Mouse (Mus musculus) gonadal fat pad, adult 2 months (tissue): ENCODE measurements around the gene Dop1a. TPM values are rescaled to one million over a fixed set of nuclear protein-coding genes. Genes with fewer than 3 reads are reported as not detected.

Source experiments
- DNase-seq: peaks from one replicate; pipeline ENCODE4 v3.0.0-alpha.2; 2012; ENCODE audit warnings: low read depth
- polyA plus RNA-seq: library from polyadenylated mRNA; depleted of rRNA; stranded (reverse); fragments of >200 nt; gene quantifications from 2 replicates; pipeline ENCODE4 v1.2.3, GENCODE M21; 2012

The Dop1a gene
- polyA plus RNA-seq, 1 experiment = 14.9 TPM

DNA sequence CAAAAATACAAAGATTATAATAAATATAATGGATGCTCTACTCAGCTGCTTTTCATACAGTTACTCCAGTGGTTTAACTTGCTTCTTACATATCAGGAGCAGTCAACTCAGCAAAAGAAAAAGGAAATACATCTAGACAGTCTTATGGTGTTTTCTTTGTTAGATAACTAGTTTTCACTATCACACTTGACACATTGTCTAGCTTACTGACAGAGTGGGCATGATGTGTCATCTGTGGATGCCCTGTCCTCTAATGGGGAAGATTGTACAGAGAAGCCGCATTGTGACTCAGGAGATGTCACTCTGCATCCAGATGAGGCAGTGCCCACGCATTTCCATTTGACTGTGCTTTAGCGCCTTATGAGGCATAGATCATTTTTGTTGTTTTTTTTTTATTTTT, 32.1 kb downstream of the Dop1a start:
- DNase-seq = no peak

DNA sequence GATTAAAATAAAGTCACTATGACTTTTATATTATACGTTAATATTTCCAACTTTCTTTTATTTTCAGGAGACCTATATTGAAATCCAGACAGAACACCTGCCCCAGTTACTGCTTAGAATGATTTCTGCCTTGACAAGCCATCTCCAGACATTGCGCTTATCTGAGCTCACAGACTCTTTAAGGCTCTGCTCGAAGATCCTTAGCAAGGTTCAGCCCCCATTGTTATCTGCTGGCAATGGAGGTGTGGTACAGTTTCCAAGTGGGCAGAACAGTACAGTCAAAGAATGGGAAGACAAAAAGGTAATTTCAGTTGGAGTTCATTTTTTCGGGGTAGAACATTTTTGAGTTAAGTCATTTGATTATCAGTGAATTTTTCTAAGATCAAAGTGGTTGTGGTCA, 40.5 kb downstream of the Dop1a start:
- DNase-seq = no peak

DNA sequence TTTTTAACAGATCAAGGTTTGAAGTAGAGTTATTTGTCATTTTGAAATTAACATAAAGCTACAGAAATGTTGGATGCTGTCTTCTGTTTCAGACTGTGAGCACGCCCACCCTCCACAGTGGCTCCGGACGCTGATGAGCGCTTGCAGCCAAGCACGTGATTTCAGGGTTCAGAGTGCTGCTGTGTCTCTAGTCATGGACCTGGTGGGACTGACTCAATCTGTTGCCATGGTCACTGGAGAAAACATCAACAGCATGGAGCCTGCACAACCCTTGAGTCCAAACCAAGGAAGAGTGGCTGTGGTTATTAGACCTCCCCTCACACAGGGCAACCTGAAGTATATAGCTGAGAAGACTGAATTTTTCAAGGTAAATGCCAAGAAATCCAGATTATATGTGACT, 46.8 kb downstream of the Dop1a start:
- DNase-seq = no peak

DNA sequence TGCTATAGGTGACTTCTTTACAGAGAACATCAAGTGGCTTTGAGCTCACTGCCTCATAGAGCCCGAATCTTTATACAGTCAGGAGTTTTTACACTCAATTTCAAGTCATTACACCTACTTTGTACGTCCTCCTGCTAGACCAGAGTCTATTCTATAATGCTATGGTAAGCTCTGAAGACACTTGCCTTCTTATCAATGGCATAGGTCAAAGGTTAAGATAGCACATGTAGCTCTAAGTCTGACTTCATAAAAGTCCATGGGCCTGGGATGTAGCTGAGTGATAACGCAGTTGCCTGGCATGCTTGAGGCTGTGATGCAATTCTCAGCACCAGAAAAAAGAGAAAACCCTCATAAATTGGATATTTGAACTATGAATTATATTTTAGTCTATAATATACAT, 47.4 kb downstream of the Dop1a start:
- no peak for DNase-seq

DNA sequence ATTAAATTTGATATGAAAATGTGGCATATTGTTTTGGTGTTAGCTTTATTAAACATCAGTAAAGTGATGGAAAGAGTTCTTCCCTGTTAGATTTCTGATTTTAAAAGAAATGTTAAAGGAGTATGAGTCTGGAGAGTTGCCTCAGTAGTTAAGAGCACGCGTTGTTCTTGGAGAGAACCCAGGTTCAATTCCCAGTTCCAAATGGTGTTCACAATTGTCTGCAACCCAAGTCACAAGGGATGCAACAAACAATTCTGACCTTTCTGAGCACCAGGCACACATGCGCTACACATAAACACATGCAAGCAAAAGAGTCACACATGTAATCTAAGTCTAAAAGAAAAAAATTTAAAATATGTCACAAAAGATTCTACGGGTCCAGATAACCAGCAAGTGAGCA, 47.8 kb downstream of the Dop1a start:
- DNase-seq = no peak

DNA sequence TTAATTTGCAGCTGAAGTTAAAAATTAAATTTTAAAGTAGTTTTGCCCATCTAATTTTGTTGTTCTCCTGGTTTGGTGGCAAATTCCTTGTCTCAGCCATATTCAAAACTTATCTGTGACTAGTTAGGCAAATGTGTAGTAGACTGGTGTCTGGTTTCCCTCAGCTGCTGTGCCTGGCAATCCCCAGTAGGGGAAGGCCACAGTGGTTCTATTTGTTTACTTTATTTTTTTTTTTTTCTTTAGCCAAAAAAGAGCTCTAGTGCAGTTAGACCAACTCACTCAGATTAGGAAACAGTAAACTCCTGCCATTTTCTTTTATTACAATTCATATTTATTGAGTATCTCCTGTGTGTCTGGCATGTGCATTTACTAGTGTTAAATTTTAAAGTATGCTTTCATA, 55.4 kb downstream of the Dop1a start:
- no peak for DNase-seq

DNA sequence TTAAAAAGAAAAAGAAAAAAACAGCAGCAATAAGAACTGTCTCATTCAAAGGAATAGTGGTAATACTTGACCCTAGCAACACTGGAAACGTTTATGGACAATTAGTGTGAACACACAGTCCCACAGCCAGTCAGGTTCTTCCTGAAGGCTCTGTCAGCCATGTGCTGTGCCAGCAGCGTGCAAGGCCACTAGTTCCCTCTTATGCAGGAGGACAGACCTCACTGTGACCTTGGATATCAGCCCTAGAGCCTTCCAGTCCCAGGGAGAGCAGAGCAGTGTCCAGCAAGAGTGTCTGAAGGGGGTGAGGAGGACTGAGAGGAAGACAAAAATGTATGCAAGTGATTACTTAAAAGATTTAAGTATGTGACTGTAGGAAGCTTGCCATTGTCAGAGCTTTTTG, 58.6 kb downstream of the Dop1a start:
- no peak for DNase-seq

DNA sequence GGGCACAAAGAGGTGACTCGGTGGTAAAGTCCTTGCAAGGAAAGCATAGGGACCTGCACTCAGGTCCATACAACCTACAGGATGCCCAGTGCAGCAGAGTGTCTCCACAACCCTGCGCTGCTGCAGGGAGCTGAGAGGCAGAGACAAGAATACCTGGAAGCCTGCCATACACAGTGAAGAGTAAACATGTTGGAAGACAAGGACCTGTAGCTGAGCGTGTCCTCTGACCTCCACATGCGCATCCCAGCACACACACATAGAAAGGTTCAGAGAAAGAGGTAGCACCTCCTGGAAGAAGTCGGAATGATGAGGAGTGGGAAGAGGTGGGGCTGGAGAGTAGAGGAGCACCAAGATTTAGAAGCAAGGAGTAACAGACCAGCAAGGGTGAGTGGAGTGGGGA, 67.1 kb downstream of the Dop1a start:
- no peak for DNase-seq

DNA sequence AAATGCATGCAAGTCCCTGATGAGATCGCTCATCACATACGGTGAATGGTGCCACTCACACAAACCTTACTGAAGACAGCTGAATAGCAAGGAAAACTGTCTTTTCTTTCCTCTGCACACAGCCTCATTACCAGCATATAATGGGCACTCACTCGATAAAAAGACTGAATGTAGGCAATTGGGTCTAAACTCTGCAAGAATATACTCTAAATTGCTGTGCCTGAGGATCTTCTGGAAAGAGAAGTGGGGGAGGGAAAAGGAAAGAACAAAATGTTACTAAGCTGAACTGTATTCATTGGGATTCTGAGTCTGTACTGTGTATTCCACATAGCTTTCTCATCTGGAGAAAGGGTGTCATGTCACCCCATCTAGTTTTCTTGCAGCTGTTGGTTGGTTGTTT, 76.5 kb downstream of the Dop1a start:
- no peak for DNase-seq

DNA sequence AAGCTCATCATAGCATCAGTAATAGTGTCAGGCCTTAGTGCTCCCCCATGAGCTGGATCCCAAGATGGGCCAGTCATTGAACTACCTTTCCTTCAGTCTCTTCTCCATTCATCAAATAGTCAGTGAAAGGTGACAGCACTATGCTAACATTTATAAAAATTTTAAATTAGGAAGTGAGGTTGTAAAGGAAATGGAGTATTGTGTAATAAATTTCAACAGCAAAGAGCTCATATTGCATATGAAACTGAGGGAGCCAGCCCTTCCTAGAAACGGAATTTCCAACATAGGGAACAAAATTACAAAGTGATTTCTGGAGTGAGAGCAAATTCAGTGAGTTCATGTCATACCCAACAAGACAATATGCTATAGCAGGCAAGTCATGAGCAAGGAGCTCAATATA, 77.6 kb downstream of the Dop1a start:
- no peak for DNase-seq

DNA sequence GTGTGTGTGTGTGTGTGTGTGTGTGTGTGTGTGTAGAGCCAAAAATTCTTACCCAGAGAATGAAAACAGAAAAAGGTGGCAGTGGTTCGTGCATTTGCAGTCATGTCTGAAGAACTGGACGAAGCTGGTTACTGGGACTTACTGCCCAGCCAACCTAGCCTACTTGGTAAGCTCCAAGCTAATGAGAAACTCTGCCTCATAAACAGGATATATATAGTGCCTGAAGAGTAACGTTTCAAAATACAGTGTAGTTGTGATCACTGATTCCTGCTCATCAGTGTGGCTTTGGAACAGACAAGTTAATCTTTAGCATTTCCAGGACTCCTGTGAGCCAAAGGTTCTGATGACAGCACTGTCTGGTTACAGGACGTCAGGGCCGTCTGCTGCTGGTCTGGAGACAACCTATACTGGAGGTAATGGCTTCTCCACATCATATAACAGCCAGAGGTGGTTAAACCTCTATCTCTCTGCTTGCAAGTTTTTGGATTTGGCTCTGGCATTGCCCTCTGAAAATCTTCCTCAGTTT, 82.7 kb downstream of the Dop1a start:
- no peak for DNase-seq

DNA sequence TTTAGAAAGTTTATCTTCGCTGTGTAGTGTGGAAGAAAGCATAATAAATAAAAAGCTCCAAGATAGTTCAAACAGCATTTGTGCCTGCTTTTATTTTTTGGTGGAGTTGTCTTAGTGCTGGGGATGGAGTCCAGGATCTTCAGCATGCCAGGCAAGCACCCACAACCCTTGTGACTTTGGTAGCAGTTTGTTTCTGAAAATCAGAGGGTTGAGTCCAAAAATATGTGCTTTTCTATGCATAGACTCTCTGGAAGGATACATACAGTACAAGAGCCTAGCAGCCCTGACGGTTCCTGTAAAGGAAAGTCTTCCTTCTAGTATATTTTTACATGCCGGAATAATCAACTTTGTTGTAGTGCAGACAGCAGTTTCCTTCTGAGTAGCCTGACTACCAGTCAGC, 83.8 kb downstream of the Dop1a start:
- DNase-seq = no peak

DNA sequence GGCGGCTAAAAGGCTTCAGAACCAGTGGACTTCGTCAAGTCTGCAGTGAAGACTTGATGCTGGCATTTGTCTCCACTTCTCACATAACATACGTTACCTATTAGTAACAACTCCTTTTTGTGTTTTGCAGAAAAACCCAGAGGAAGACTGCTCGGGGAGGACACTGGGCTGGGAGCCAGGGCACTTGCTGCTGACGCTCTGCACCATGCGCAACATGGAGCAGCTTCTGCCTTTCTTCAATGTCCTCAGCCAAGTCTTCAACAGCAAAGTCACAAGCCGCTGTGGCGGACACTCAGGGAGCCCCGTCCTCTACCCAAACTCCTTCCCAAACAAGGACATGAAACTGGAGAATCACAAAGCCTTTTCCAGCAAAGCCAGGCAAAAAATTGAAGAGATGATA, 86.9 kb downstream of the Dop1a start:
- no peak for DNase-seq

DNA sequence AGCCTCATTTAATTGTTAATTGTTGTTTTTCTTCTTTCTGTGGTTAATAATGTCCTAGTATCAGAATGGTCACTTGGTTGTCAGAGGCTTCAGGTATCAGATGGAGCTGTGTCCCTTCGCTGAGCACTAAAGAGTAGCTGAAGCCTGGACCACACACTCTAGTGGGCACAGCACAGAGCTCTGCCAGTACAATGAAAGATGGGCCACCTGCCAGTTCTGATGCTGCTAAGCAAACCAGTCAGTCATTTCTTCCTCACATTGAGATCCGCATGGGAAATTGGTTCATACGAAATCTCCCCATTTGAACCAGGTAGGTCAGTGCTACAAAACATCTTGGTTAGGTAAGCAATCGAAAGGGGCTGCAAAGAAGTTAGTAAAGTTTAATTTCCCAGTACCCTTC, 87.7 kb downstream of the Dop1a start:
- DNase-seq = no peak

DNA sequence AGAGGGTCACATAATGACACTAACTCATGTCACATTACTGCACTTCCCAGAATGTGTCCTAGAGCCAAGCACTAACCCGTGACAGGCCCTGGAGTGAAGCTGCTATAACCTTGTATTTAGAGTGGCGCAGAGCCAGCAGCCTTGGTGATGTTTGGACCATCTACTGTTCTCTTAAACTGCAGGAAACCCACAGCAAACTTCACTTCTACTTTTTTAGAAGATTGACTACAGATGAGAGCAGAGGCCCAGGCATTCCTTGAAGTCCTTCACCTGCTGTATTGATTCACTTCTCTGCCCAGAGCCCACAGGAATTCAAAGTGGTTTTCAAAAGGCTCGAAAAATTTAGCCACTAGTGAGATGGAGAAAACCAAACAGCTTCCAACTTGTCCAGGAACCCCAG, 93.6 kb downstream of the Dop1a start:
- DNase-seq = no peak

DNA sequence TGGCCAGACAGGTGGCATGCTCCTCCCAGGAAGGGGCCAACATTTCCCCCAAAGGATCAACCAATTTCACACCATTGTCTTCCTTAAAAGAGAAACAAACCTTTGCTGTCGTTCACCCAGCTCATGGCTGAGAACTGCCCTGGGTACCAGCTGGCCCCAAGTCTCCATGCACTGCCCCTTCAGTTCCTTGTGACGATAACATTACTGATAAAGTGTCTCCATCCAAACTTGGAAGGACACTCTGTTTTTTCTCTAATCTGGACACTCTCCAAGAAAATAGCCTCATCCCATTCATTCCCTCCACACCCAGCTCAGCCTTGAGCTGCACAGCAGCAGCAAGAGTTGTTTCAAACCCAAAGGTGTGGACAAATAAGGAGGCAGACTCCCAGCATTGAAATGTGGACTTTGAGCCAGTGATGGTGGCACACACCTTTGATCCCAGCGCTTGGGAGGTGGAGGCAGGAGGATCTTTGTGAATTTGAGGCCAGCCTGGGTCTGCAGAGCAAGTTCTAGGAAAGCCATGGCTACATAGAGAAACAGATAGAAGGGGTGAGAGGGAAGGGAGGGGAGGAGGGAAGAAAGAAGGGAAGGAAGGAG, 102.5 kb downstream of the Dop1a start:
- no peak for DNase-seq

DNA sequence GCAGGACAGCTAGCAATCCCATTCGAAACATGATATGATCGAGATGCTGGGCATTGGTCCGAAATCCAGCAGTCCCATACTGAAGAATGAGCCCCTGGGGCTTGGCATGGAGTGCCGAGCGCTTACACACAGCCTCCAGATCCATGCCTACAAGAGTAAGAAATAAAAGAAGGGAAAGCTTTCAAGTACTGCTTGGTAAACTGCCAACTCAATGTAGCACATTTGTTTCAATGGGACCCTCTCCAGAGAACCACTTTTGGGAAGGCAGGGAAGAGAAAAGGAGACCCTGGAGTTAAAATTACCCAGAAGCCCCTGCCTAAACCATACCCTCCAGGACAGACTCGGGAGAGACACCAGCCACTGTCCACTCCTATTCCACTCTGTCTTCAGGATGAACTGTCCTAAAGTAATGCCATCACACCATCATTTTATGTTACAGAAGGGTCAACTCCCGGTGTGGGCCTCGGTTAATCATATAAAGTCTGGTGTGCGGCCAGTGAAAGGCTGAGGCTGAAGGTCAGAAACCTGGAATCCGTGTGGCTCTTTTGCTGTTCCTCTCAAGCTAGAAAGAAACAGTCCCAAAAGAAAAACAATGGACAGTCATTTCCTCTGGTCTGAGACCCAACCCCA, 103.4 kb downstream of the Dop1a start:
- no peak for DNase-seq

DNA sequence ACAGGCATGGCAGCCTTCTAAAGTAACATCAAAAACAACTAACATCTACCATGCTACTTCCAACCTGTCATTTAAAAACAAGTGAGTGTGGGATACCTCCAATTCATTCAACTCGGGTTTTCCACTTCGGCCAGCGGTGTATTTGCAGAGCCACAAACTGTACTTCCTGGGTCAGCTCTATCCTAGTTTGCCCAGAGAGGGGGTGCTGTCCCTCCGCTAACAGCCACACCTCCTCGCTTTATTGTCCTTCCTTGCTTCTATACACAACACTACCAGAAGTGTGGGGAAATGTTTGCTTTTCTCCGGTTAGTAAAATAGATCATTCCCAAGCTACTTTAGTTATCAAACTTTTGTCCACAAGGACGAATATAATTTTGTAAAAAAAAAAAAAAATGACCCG, 104.0 kb downstream of the Dop1a start:
- DNase-seq = no peak

DNA sequence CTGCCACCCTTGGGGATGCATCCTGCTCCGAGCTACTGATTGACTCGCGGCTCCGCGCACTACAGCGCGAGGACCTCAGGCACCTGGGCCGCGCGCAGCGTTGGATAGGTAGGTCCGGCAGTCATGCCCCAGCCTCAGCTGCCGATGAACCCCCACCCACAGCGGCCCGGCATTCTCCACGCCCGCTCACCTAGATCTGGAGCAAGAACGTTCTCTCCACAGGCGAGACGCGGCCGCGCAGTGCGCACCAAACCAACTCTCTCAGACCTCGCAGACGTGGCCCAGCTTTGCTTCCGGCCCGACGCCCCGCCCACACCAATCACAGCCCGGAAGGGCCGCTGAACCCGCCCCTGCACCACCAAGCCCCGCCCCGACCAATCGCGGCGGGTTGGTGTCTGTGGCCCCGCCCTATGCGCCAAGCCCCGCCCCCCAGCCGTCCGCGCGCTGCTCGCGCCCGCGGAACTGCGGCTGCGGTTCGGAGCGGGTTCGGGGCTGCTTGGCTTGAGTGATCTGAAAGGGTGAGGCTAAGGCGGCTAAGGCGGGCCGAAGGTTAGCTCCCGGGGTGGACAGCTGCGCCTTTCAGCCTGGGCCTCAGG, 104.7 kb downstream of the Dop1a start, which contains the start of the genes Pgm3 and Rwdd2a:
Pgm3 (minus strand) TSS at position 303 of the 596 bp plus-strand sequence.
Rwdd2a (plus strand) TSS at position 452 of the 596 bp plus-strand sequence.
- DNase-seq = no peak

DNA sequence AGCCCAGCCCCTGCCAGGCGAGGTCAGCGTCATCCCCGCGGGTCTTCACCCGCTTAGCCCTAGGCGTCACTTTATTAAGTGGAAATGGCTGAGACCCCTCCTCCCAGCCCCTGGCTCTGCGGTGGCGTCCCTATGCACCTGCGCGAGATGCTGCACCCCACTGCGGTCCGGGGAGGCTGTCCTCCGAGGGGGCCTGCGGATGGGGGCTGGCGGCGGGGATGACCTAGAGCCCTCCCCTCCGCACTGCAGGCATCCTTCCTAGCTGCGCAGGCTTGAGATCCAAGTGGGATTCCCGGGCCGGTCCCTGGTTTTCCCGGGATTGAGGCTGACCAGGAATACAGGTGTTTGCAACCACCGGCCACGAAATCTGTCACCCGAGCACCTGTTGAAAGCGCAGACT, 105.2 kb downstream of the Dop1a start:
- no peak for DNase-seq

DNA sequence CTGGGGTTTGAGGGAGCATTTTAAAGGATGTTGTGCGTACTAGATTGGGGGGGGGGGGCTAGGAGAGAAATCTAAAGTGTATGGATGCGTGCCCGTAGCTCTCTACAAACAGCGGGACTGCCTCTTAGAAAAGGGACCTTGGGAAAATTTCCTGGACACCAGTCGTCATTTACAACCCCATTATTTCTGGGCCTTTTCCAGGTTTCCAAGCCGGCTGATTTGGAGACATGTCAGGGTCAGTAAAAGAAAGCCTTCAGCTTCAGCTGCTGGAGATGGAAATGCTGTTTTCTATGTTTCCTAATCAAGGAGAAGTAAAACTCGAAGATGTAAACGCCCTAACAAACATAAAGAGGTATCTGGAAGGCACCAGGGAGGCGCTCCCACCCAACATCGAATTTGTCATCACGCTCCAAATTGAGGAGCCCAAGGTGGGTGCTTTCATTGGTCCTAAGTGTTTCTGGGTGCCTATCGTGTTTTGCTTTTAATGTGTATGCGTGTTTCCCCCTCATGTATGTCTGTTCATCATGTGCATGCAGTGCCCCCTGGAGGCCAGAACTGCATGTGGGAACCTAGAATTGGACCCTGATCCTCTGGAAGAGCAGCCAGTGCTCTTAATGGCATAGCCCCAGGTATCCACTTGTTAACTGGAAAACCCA, 105.8 kb downstream of the Dop1a start:
- no peak for DNase-seq

DNA sequence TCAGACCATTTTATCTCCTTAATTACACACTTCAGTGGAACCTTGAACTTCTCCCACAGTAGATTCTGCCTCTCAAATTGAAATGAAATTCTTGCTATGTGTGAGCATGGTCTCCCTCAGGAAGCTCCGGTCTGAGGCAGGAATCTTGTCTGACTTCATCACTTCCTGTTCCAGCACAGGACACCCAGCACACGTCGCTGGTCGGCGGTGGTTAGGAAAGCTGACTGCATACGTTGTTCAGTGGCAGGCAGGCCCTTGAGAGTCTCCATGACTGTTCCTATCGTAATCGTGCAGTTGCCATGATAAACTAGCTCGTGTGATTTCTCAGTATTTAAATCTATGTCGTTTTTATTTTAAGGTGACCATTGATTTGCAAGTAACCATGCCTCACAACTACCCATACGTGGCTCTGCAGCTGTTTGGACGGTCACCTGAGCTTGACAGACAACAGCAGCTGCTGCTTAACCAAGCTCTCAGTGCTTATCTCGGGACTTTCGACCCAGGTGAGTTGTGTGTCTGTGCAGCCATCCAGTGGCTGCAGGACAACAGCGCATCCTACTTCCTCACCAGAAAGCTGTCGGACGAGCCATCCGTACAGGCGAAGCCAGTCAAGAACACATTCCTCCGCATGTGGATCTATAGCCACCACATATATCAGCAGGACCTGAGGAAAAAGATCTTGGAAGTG, 106.8 kb downstream of the Dop1a start:
- no peak for DNase-seq
